31 mouse cellular contexts compared by ENCODE assay signal in genomic region chr10:13448283-13449045, GRCm38 (mm10). TPM values are rescaled to one million over a fixed set of nuclear protein-coding genes. Genes with fewer than 3 reads are reported as not detected.
DNase-seq lines count a peak whose midpoint lies in the region; ATAC-seq and TF ChIP-seq lines count a peak whose summit lies in the region.
"Had no signal": no experiment of that assay in that cellular context is flagged by ENCODE, and none has a peak within 500 bp of the region (broad histone marks: within the 10 kb centered on the region; RNA-seq: fewer than 3 reads in every experiment).

No protein-coding gene starts in this region.

- TF ChIP-seq POLR2A in kidney, adult 2 months (IDR thresholded peaks at IDR 0.05; ENCODE audit: low read depth, low read length): no peak

- no peaks in the 10 kb centered on the region for H3K9me3 ChIP-seq in hindbrain, postnatal 0 days (ENCODE audit: low read length)
- no peaks in the 10 kb centered on the region for H3K9me3 ChIP-seq in hindbrain, embryonic 13.5 days
- H3K9me3 ChIP-seq in kidney, postnatal 0 days (replicated peaks; ENCODE audit: low read length): no peaks in the 10 kb centered on the region
- H3K9me3 ChIP-seq in intestine, embryonic 16.5 days (ENCODE audit: control insufficient read depth, low read length): no peaks in the 10 kb centered on the region
- H3K9me3 ChIP-seq: hindbrain, embryonic 10.5 days; limb, embryonic 12.5 days; liver, embryonic 12.5 days; megakaryocyte, embryonic 14.5 days; midbrain, embryonic 12.5 days; neural tube, embryonic 13.5 days had no signal

- H3K4me3 ChIP-seq in hindbrain, postnatal 0 days (ENCODE audit: low read length): no peak overlapping the region
- no peak overlapping the region for H3K4me3 ChIP-seq in hindbrain, embryonic 13.5 days
- H3K4me3 ChIP-seq in kidney, postnatal 0 days (replicated peaks; ENCODE audit: low read depth, low read length): no peak overlapping the region
- H3K4me3 ChIP-seq in kidney, adult 2 months (ENCODE audit: insufficient read depth, low read depth, low read length): no peak overlapping the region
- no peak overlapping the region for H3K4me3 ChIP-seq in intestine, embryonic 16.5 days (ENCODE audit: low read length)
- H3K4me3 ChIP-seq: hindbrain, embryonic 10.5 days; limb, embryonic 12.5 days; liver, embryonic 12.5 days; megakaryocyte, embryonic 14.5 days; midbrain, embryonic 12.5 days; myocyte; neural tube, embryonic 13.5 days had no signal

- H3K36me3 ChIP-seq in hindbrain, postnatal 0 days (ENCODE audit: insufficient read depth, low read length): no peaks in the 10 kb centered on the region
- no peaks in the 10 kb centered on the region for H3K36me3 ChIP-seq in hindbrain, embryonic 13.5 days
- H3K36me3 ChIP-seq in kidney, postnatal 0 days (ENCODE audit: insufficient read depth, low read length): no peaks in the 10 kb centered on the region
- H3K36me3 ChIP-seq in kidney, adult 2 months (ENCODE audit: control insufficient read depth, insufficient read depth, low read length): no peaks in the 10 kb centered on the region
- no peaks in the 10 kb centered on the region for H3K36me3 ChIP-seq in intestine, embryonic 16.5 days (ENCODE audit: control insufficient read depth, insufficient read depth, low read length)
- H3K36me3 ChIP-seq: hindbrain, embryonic 10.5 days; limb, embryonic 12.5 days; liver, embryonic 12.5 days; midbrain, embryonic 12.5 days; neural tube, embryonic 13.5 days had no signal

- H3K27me3 ChIP-seq in hindbrain, postnatal 0 days (ENCODE audit: insufficient read depth, low read length): no peaks in the 10 kb centered on the region
- no peaks in the 10 kb centered on the region for H3K27me3 ChIP-seq in hindbrain, embryonic 13.5 days
- no peaks in the 10 kb centered on the region for H3K27me3 ChIP-seq in kidney, postnatal 0 days (ENCODE audit: insufficient read depth, low read length)
- no peaks in the 10 kb centered on the region for H3K27me3 ChIP-seq in kidney, adult 2 months (replicated peaks; ENCODE audit: control insufficient read depth, insufficient read depth, low read length)
- H3K27me3 ChIP-seq in intestine, embryonic 16.5 days (replicated peaks; ENCODE audit: control insufficient read depth, insufficient read depth, low read length): no peaks in the 10 kb centered on the region
- H3K27me3 ChIP-seq: limb, embryonic 12.5 days; liver, embryonic 12.5 days; midbrain, embryonic 12.5 days; neural tube, embryonic 13.5 days had no signal

- no peaks in the 10 kb centered on the region for H3K4me1 ChIP-seq in hindbrain, postnatal 0 days (ENCODE audit: insufficient read depth, low read length)
- no peaks in the 10 kb centered on the region for H3K4me1 ChIP-seq in hindbrain, embryonic 13.5 days (replicated peaks)
- H3K4me1 ChIP-seq in kidney, postnatal 0 days (replicated peaks; ENCODE audit: insufficient read depth, low read length): no peaks in the 10 kb centered on the region
- H3K4me1 ChIP-seq in kidney, adult 2 months (ENCODE audit: control insufficient read depth, insufficient read depth, low read length): peaks cover 7% of the 10 kb centered on the region; the same call in 1 of the 2 replicates
- peaks cover 11% of the 10 kb centered on the region; the same call in 1 of the 2 replicates for H3K4me1 ChIP-seq in intestine, embryonic 16.5 days (ENCODE audit: control insufficient read depth, insufficient read depth, low read length)
- H3K4me1 ChIP-seq: hindbrain, embryonic 10.5 days; limb, embryonic 12.5 days; midbrain, embryonic 12.5 days had no signal

- 77% methylated on average over 7 of the region's 7 CpGs for WGBS in hindbrain, postnatal 0 days
- WGBS in hindbrain, embryonic 13.5 days: 82% methylated on average over 7 of the region's 7 CpGs
- WGBS in kidney, postnatal 0 days: 30% methylated on average over 7 of the region's 7 CpGs
- 60% methylated on average over 7 of the region's 7 CpGs for WGBS in kidney, adult 2 months
- WGBS in intestine, embryonic 16.5 days: 52% methylated on average over 7 of the region's 7 CpGs

- no peak for DNase-seq in hindbrain, postnatal 0 days (ENCODE audit: low spot score)
- DNase-seq in kidney, postnatal 0 days (ENCODE audit: low spot score): peak; percentile 81
- no peak for DNase-seq in kidney, adult 2 months
- peak; percentile 41 for DNase-seq in MN1 (ENCODE audit: low spot score)
- DNase-seq in adrenal gland, adult 18-20 months (ENCODE audit: low spot score in 2 of 2): no peak
- DNase-seq: adrenal gland, adult 2 months; adrenal gland, postnatal 36 days; cerebellum, adult 2 months; cerebellum, postnatal 14 days; forebrain, postnatal 0 days; heart, postnatal 14 days; kidney, adult 9 months; layer of hippocampus, postnatal 36 days; lung, adult 18-20 months; lung, postnatal 4 days; retina, postnatal 1 day; right cerebral cortex, postnatal 14 days; thymus, adult 2 months; thymus, postnatal 36 days had no signal

- no peak overlapping the region for H3K27ac ChIP-seq in hindbrain, postnatal 0 days
- H3K27ac ChIP-seq in hindbrain, embryonic 13.5 days: no peak overlapping the region
- H3K27ac ChIP-seq in kidney, postnatal 0 days: no peak overlapping the region
- no peak overlapping the region for H3K27ac ChIP-seq in kidney, adult 2 months (ENCODE audit: insufficient read depth, low read depth, low read length)
- peak overlapping the region; percentile 17; the same call in 1 of the 2 replicates for H3K27ac ChIP-seq in intestine, embryonic 16.5 days (ENCODE audit: low read length)
- H3K27ac ChIP-seq: hindbrain, embryonic 10.5 days; limb, embryonic 12.5 days; liver, embryonic 12.5 days; midbrain, embryonic 12.5 days; neural tube, embryonic 13.5 days had no signal

- no peak overlapping the region for H3K9ac ChIP-seq in hindbrain, postnatal 0 days (replicated peaks; ENCODE audit: low read length)
- no peak overlapping the region; the same call in 1 of the 2 replicates for H3K9ac ChIP-seq in hindbrain, embryonic 13.5 days
- no peak overlapping the region for H3K9ac ChIP-seq in kidney, postnatal 0 days (ENCODE audit: low read depth, low read length)
- no peak overlapping the region for H3K9ac ChIP-seq in intestine, embryonic 16.5 days (ENCODE audit: low read depth, low read length)
- H3K9ac ChIP-seq: forebrain, postnatal 0 days; limb, embryonic 12.5 days; liver, embryonic 12.5 days; midbrain, embryonic 12.5 days; neural tube, embryonic 13.5 days had no signal

- ATAC-seq in hindbrain, postnatal 0 days: 0 out of 2 replicates have a peak, but pooled peaks have one; percentile 11
- ATAC-seq in hindbrain, embryonic 13.5 days (ENCODE audit: low FRiP score): no peak
- ATAC-seq in kidney, postnatal 0 days (replicated peaks; ENCODE audit: low FRiP score, low read depth): no peak; the same call in 1 of the 2 replicates
- peak; percentile 54; the same call in 1 of the 2 replicates for ATAC-seq in intestine, embryonic 16.5 days
- ATAC-seq: CD4-positive, CD25-positive, alpha-beta regulatory T cell, adult 4 months; forebrain, postnatal 0 days; hindbrain, embryonic 16.5 days; liver, embryonic 12.5 days; lung, postnatal 0 days had no signal

- H3K4me2 ChIP-seq in hindbrain, postnatal 0 days (ENCODE audit: low read depth, low read length): no peak overlapping the region
- H3K4me2 ChIP-seq in hindbrain, embryonic 13.5 days: no peak overlapping the region
- no peak overlapping the region for H3K4me2 ChIP-seq in kidney, postnatal 0 days (ENCODE audit: low read length)
- H3K4me2 ChIP-seq in intestine, embryonic 16.5 days (ENCODE audit: low read depth, low read length): no peak overlapping the region
- H3K4me2 ChIP-seq: limb, embryonic 12.5 days; liver, embryonic 12.5 days; midbrain, embryonic 12.5 days; neural tube, embryonic 13.5 days had no signal

- TF ChIP-seq CTCF in hindbrain, postnatal 0 days (IDR thresholded peaks at IDR 0.05; ENCODE audit: low read depth): no peak
- no peak for TF ChIP-seq CTCF in kidney, postnatal 0 days (IDR thresholded peaks at IDR 0.05; ENCODE audit: low read depth)
- no peak for TF ChIP-seq CTCF in kidney, adult 2 months (conservative IDR thresholded peaks at IDR 0.05; ENCODE audit: insufficient read depth, insufficient read length, low read depth, low read length)

RNA-seq across cellular contexts. Expression of gene Phactr2, which starts 25.7 kb away (rescaled TPM):
- total RNA-seq in hindbrain, postnatal 0 days (2014; rRNA removed): 6.4 and 11.8 TPM in 2 replicates
- 8.8 and 10.2 TPM in 2 replicates for polyA plus RNA-seq in hindbrain, postnatal 0 days (2015; fragmentation: Nextera tagmentation; extraction: Ambion mirVana)
- polyA plus RNA-seq in hindbrain, embryonic 13.5 days (2015; fragmentation: Nextera tagmentation; extraction: Ambion mirVana): 6.2 and 7.8 TPM in 2 replicates
- polyA plus RNA-seq in kidney, postnatal 0 days (2015; fragmentation: Nextera tagmentation; extraction: Ambion mirVana): 23.7 and 26.4 TPM in 2 replicates
- polyA plus RNA-seq in kidney, adult 2 months (2012; rRNA removed): 10.7 and 12.5 TPM in 2 replicates
- polyA plus RNA-seq in intestine, embryonic 16.5 days (2015; fragmentation: Nextera tagmentation; extraction: Ambion mirVana): 10.0 and 11.5 TPM in 2 replicates
- total RNA-seq in adrenal gland, adult 18-20 months (2021): 10 to 100 TPM; 23.5 to 24.2 TPM
- polyA plus RNA-seq: myocyte had no signal

RNA-seq across cellular contexts. Expression of gene Fuca2, which starts 50.9 kb away (rescaled TPM):
- 11.6 and 15.0 TPM in 2 replicates for total RNA-seq in hindbrain, postnatal 0 days (2014; rRNA removed)
- polyA plus RNA-seq in hindbrain, postnatal 0 days (2015; fragmentation: Nextera tagmentation; extraction: Ambion mirVana): 59.8 and 62.3 TPM in 2 replicates
- 33.3 and 35.5 TPM in 2 replicates for polyA plus RNA-seq in hindbrain, embryonic 13.5 days (2015; fragmentation: Nextera tagmentation; extraction: Ambion mirVana)
- 191 and 212 TPM in 2 replicates for polyA plus RNA-seq in kidney, postnatal 0 days (2015; fragmentation: Nextera tagmentation; extraction: Ambion mirVana)
- 120 TPM in 2 replicates for polyA plus RNA-seq in kidney, adult 2 months (2012; rRNA removed)
- 232 and 330 TPM in 2 replicates for polyA plus RNA-seq in intestine, embryonic 16.5 days (2015; fragmentation: Nextera tagmentation; extraction: Ambion mirVana)
- total RNA-seq in adrenal gland, adult 18-20 months (2021): 10 to 100 TPM; 23.4 to 25.0 TPM

Comparison
In these comparisons a context has a peak if more than half of its experiments do, and no peak if none do; other contexts are left out.
1. ATAC-seq: peak in hindbrain, postnatal 0 days (single experiment) and intestine, embryonic 16.5 days (single experiment); none in hindbrain, embryonic 13.5 days (single experiment) and kidney, postnatal 0 days (single experiment).
2. DNase-seq: peak in kidney, postnatal 0 days (single experiment) and MN1 (single experiment); none in hindbrain, postnatal 0 days (single experiment), kidney, adult 2 months (single experiment) and adrenal gland, adult 18-20 months (0 of 2).